Mouse (Mus musculus) T-helper 17 cell (primary cell): ENCODE data around the gene Grik1.

Experiments
- in situ Hi-C, 2 experiments: fragments of 300-600 bp; cut with MboI, MseI; formaldehyde crosslinking; loops; 1 replicate in 1 of 2; 2 replicates in 1 of 2; pipeline ENCODE4 v1.15.1; 2025; ENCODE audit warnings: high pct_unique_total_duplicates in 2 of 2

Gene Grik1

GRCm38 (mm10) chr16:87875927-87876326 is 414.1 kb downstream of the Grik1 start:
- in situ Hi-C loops = no loop called here

GRCm38 (mm10) chr16:87864526-87864925 is 425.5 kb downstream of the Grik1 start:
- in situ Hi-C loops = no loop called here

- in situ Hi-C loops = no loop called here
These were observed 428.3 kb downstream of the Grik1 start for GRCm38 (mm10) chr16:87861722-87862121.

- in situ Hi-C loops = no loop called here
These were observed 436.5 kb downstream of the Grik1 start for GRCm38 (mm10) chr16:87853451-87854085.

- in situ Hi-C loops = no loop called here
These were observed 438.5 kb downstream of the Grik1 start for GRCm38 (mm10) chr16:87851550-87851949.

- in situ Hi-C loops = loop anchor here in 1 of 2 experiments (10.0 kb wide), 1 partner anchor 1916 kb away; no protein-coding TSS in a partner anchor
These were observed 441.3 kb downstream of the Grik1 start for GRCm38 (mm10) chr16:87848799-87849198.
